Mouse (Mus musculus): ENCODE data around the gene Cd300lf. TPM values are rescaled to one million over a fixed set of nuclear protein-coding genes. Genes with fewer than 3 reads are reported as not detected.
A peak's percentile ranks its signal among the peaks of the same experiment; 100 is the strongest.

Gene Cd300lf
- polyA plus RNA-seq, 1 experiment from 2014 or later, result 9.3 TPM

GRCm38 (mm10) chr11:115157933-115158719 is 24.3 kb upstream of the Cd300lf start:
- DNase-seq, result peak; percentile 54
- no peak for ATAC-seq
- Histone ChIP-seq H3K27me3 (ENCODE audit: insufficient read depth, low read length) (peaks cover 16% of the 10 kb centered on the region; the same call in 1 of the 2 replicates), H3K36me3 (replicated peaks; ENCODE audit: insufficient read depth, low read length) (no peaks in the 10 kb centered on the region), H3K9ac (replicated peaks) (no peak overlapping the region; the same call in 1 of the 2 replicates), H3K4me3 (ENCODE audit: low read depth, low read length) (no peak overlapping the region), H3K4me2 (ENCODE audit: low read depth, low read length) (peak overlapping the region; percentile 45; the same call in 1 of the 2 replicates), H3K27ac (ENCODE audit: low read depth) (peak overlapping the region; percentile 91), H3K9me3 (ENCODE audit: low read length) (no peaks in the 10 kb centered on the region), H3K4me1 (ENCODE audit: insufficient read depth) (peaks cover 51% of the 10 kb centered on the region)
- WGBS (ENCODE audit: insufficient replicate concordance), result 12% methylated on average over 12 of the region's 12 CpGs
- TF ChIP-seq EP300 (IDR thresholded peaks at IDR 0.05; ENCODE audit: low read depth) (no peak), CTCF (IDR thresholded peaks at IDR 0.05; ENCODE audit: low read depth) (no peak)

DNA sequence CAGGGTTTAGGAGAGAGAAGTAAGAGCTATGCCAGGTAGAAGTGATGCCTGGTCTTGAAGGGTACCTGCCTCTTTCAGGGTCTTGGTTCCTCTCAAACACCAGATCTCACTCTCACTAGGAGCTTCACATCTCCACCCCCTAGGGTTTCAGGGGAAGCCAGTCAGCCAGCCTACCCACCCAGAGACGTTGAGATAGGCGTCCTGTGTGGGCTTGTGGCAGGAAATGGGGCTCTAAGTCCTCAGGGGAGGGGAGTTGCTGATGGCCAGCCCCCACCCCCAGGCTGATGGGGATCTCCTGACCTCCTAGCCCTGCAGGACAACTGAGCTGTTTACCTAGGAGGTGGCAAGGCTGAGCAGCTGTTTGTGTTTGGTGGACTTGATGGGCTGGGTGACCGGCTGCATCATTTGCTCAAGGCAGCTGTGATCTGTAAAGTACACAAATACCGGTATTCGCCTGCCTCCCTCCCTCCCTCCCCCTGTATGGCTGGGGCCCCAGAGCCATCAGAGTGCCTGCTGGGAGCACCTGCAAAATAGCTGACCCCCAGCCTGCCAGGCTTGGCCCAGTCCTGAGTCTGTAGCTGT is 21.4 kb upstream of the Cd300lf start:
- TF ChIP-seq EP300 (IDR thresholded peaks at IDR 0.05; ENCODE audit: low read depth) (no peak), CTCF (IDR thresholded peaks at IDR 0.05; ENCODE audit: low read depth) (no peak)
- H3K4me3 ChIP-seq (ENCODE audit: low read depth, low read length), result no peak overlapping the region

GRCm38 (mm10) chr11:115153699-115154292 is 20.0 kb upstream of the Cd300lf start:
- Histone ChIP-seq H3K4me3 (ENCODE audit: low read depth, low read length) (peak overlapping the region; percentile 38), H3K27ac (ENCODE audit: low read depth) (no peak overlapping the region), H3K36me3 (replicated peaks; ENCODE audit: insufficient read depth, low read length) (no peaks in the 10 kb centered on the region), H3K9ac (replicated peaks) (peak overlapping the region; percentile 13; the same call in 1 of the 2 replicates), H3K9me3 (ENCODE audit: low read length) (no peaks in the 10 kb centered on the region; the same call in 1 of the 2 replicates), H3K27me3 (ENCODE audit: insufficient read depth, low read length) (peaks cover 16% of the 10 kb centered on the region; the same call in 1 of the 2 replicates), H3K4me1 (ENCODE audit: insufficient read depth) (peaks cover 34% of the 10 kb centered on the region), H3K4me2 (ENCODE audit: low read depth, low read length) (peak overlapping the region; percentile 64)
- under 1% methylated on average over 35 of the region's 35 CpGs for WGBS (ENCODE audit: insufficient replicate concordance)
- peak; percentile 77 for ATAC-seq
- DNase-seq, result peak; percentile 88
- TF ChIP-seq EP300 (IDR thresholded peaks at IDR 0.05; ENCODE audit: low read depth) (no peak), CTCF (IDR thresholded peaks at IDR 0.05; ENCODE audit: low read depth) (peak; percentile 95)

More for the DNA sequence above, 21.4 kb upstream of the Cd300lf start:
- Histone ChIP-seq H3K9me3 (ENCODE audit: low read length) (no peaks in the 10 kb centered on the region), H3K36me3 (replicated peaks; ENCODE audit: insufficient read depth, low read length) (no peaks in the 10 kb centered on the region), H3K27me3 (ENCODE audit: insufficient read depth, low read length) (peaks cover 16% of the 10 kb centered on the region; the same call in 1 of the 2 replicates), H3K4me1 (ENCODE audit: insufficient read depth) (peaks cover 35% of the 10 kb centered on the region), H3K27ac (ENCODE audit: low read depth) (no peak overlapping the region), H3K9ac (replicated peaks) (peak overlapping the region; percentile 9; the same call in 1 of the 2 replicates), H3K4me2 (ENCODE audit: low read depth, low read length) (peak overlapping the region; percentile 64)
- ATAC-seq, result no peak
- no peak for DNase-seq
- 7% methylated on average over 5 of the region's 5 CpGs for WGBS (ENCODE audit: insufficient replicate concordance)

DNA sequence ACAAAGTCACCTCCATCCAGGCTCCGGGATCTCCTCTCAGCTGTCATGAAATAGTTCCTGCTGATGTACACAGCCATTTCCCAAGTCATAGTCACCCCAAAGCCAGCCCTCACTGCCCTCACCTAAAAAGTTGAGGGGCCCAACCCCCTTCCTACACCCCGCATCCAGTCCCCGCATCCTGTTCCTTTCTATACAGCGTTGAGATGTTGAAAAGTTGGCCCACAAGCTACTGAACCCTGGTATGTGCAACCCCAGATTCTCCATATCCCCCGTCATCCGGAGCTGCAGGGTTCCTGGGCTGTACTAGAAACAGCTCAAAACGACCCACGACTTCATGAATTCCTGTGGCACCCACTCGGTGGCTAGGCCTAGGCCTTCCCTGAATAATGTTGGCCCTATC is 19.3 kb upstream of the Cd300lf start:
- no peak overlapping the region for H3K27ac ChIP-seq (ENCODE audit: low read depth)
- H3K27me3 ChIP-seq (ENCODE audit: insufficient read depth, low read length), result peaks cover 16% of the 10 kb centered on the region; the same call in 1 of the 2 replicates
- H3K36me3 ChIP-seq (replicated peaks; ENCODE audit: insufficient read depth, low read length), result no peaks in the 10 kb centered on the region
- 69% methylated on average over 9 of the region's 9 CpGs for WGBS (ENCODE audit: insufficient replicate concordance)
- H3K4me2 ChIP-seq (ENCODE audit: low read depth, low read length), result peak overlapping the region; percentile 64; the same call in 1 of the 2 replicates
- H3K9ac ChIP-seq (replicated peaks), result no peak overlapping the region
- ATAC-seq (no peak), DNase-seq (no peak)
- H3K9me3 ChIP-seq (ENCODE audit: low read length), result no peaks in the 10 kb centered on the region; the same call in 1 of the 2 replicates
- H3K4me1 ChIP-seq (ENCODE audit: insufficient read depth), result peaks cover 29% of the 10 kb centered on the region
- no peak for TF ChIP-seq CTCF (IDR thresholded peaks at IDR 0.05; ENCODE audit: low read depth)
- no peak for TF ChIP-seq EP300 (IDR thresholded peaks at IDR 0.05; ENCODE audit: low read depth)
- H3K4me3 ChIP-seq (ENCODE audit: low read depth, low read length), result no peak overlapping the region

GRCm38 (mm10) chr11:115151755-115152429 is 18.1 kb upstream of the Cd300lf start:
- Histone ChIP-seq H3K4me1 (ENCODE audit: insufficient read depth) (peaks cover 22% of the 10 kb centered on the region), H3K27ac (ENCODE audit: low read depth) (no peak overlapping the region), H3K9me3 (ENCODE audit: low read length) (no peaks in the 10 kb centered on the region; the same call in 1 of the 2 replicates), H3K4me2 (ENCODE audit: low read depth, low read length) (peak overlapping the region; percentile 57), H3K27me3 (ENCODE audit: insufficient read depth, low read length) (peaks cover 16% of the 10 kb centered on the region; the same call in 1 of the 2 replicates), H3K9ac (replicated peaks) (0 out of 2 replicates have a peak overlapping the region, but pooled peaks have one; percentile 21), H3K4me3 (ENCODE audit: low read depth, low read length) (0 out of 2 replicates have a peak overlapping the region, but pooled peaks have one; percentile 11), H3K36me3 (replicated peaks; ENCODE audit: insufficient read depth, low read length) (no peaks in the 10 kb centered on the region)
- 21% methylated on average over 15 of the region's 15 CpGs for WGBS (ENCODE audit: insufficient replicate concordance)
- ATAC-seq, result no peak; the same call in 1 of the 2 replicates
- TF ChIP-seq CTCF (IDR thresholded peaks at IDR 0.05; ENCODE audit: low read depth) (no peak), EP300 (IDR thresholded peaks at IDR 0.05; ENCODE audit: low read depth) (no peak)
- DNase-seq, result peak; percentile 71
